Mouse (Mus musculus) right cerebral cortex, postnatal 10 days (tissue): ENCODE results near the gene 2410004B18Rik.
"Not testable (repeated sequence)": the region's sequence is repeated elsewhere in the genome, so short reads cannot be mapped to it uniquely, and the experiment has no call there.

Experiments
- DNase-seq, 2 experiments: peaks; one replicate each; pipeline ENCODE4 v3.0.0; 2021; ENCODE audit warnings: low spot score in 2 of 2

2410004B18Rik gene

GRCm38 (mm10) chr3:145937505-145938404 is at the start of gene 2410004B18Rik:
Gene 2410004B18Rik (plus strand): TSS chr3:145938014.
- peak; percentile 92 to 94 for DNase-seq

- DNase-seq: peak; percentile 69 to 86
These were observed 47.3 kb upstream of the 2410004B18Rik start for GRCm38 (mm10) chr3:145890346-145891132.

- no peak for DNase-seq
These were observed 45.4 kb upstream of the 2410004B18Rik start for GRCm38 (mm10) chr3:145892451-145892850.

GRCm38 (mm10) chr3:145894131-145894530 is 43.7 kb upstream of the 2410004B18Rik start:
- no peak for DNase-seq

GRCm38 (mm10) chr3:145897749-145898148 is 40.1 kb upstream of the 2410004B18Rik start:
- DNase-seq: no peak

GRCm38 (mm10) chr3:145899832-145900231 is 38.0 kb upstream of the 2410004B18Rik start:
- DNase-seq: no peak

GRCm38 (mm10) chr3:145903530-145903929 is 34.3 kb upstream of the 2410004B18Rik start:
- DNase-seq: no peak

- peak; percentile 46 to 77 for DNase-seq
These were observed 32.7 kb upstream of the 2410004B18Rik start for GRCm38 (mm10) chr3:145904850-145905776.

GRCm38 (mm10) chr3:145906582-145906981 is 31.2 kb upstream of the 2410004B18Rik start:
- DNase-seq: no peak

GRCm38 (mm10) chr3:145912512-145912911 is 25.3 kb upstream of the 2410004B18Rik start:
- DNase-seq: no peak

- DNase-seq: no peak
These were observed 24.6 kb upstream of the 2410004B18Rik start for GRCm38 (mm10) chr3:145913263-145913662.

- not testable (repeated sequence) for DNase-seq
These were observed 23.9 kb upstream of the 2410004B18Rik start for GRCm38 (mm10) chr3:145913942-145914341.

- no peak for DNase-seq
These were observed 21.4 kb upstream of the 2410004B18Rik start for GRCm38 (mm10) chr3:145916374-145916773.

GRCm38 (mm10) chr3:145916826-145917225 is 21.0 kb upstream of the 2410004B18Rik start:
- no peak for DNase-seq

GRCm38 (mm10) chr3:145922019-145922854 is 15.6 kb upstream of the 2410004B18Rik start, which contains the start of gene Bcl10:
Gene Bcl10 (plus strand): TSS chr3:145922804.
- no peak for DNase-seq

GRCm38 (mm10) chr3:145922971-145923370 is 14.8 kb upstream of the 2410004B18Rik start:
- DNase-seq: no peak

GRCm38 (mm10) chr3:145923874-145924577 is 13.8 kb upstream of the 2410004B18Rik start:
- DNase-seq: peak; percentile 99 to 100

GRCm38 (mm10) chr3:145924649-145925337 is 13.0 kb upstream of the 2410004B18Rik start:
- peak; percentile 72 to 76 for DNase-seq

- no peak for DNase-seq
These were observed 12.3 kb upstream of the 2410004B18Rik start for GRCm38 (mm10) chr3:145925506-145925905.
